ENCODE assay signal across 18 mouse cellular contexts in genomic region chr7:98054461-98054860, GRCm38 (mm10).
A peak's percentile ranks its signal among the peaks of the same experiment; 100 is the strongest.
DNase-seq lines count a peak whose midpoint lies in the region.
"Had no signal": no experiment of that assay in that cellular context is flagged by ENCODE, and none has a peak within 500 bp of the region (broad histone marks: within the 10 kb centered on the region; RNA-seq: fewer than 3 reads in every experiment).

No protein-coding gene starts in this region.

- 0 out of 2 replicates have a peak, but pooled peaks cover 4% of the 10 kb centered on the region for H3K4me1 ChIP-seq in heart, embryonic 10.5 days

- no peak overlapping the region for H3K4me3 ChIP-seq in heart, embryonic 10.5 days

- 82% methylated on average over 9 of the region's 9 CpGs for WGBS in heart, embryonic 10.5 days

- no peaks in the 10 kb centered on the region for H3K36me3 ChIP-seq in heart, embryonic 10.5 days
- H3K36me3 ChIP-seq: G1E had no signal

- no peaks in the 10 kb centered on the region for H3K27me3 ChIP-seq in heart, embryonic 10.5 days (ENCODE audit: insufficient read depth, poor library complexity, severe bottlenecking)
- H3K27me3 ChIP-seq: CH12.LX had no signal

- H3K27ac ChIP-seq in heart, embryonic 10.5 days, result no peak overlapping the region

- peak; percentile 74 for DNase-seq in heart, adult 11 months
- no peak for DNase-seq in heart, adult 9 months (ENCODE audit: low spot score in 2 of 2)
- DNase-seq in heart, embryonic 10.5 days (ENCODE audit: low spot score), result peak; percentile 73
- no peak for DNase-seq in heart, postnatal 14 days
- peak; percentile 1 for DNase-seq in right cerebral cortex, postnatal 25 days
- DNase-seq in right cerebral cortex, adult 2 months (ENCODE audit: low spot score in 2 of 2), result no peak
- DNase-seq: adrenal gland, adult 2 months; adrenal gland, adult 8-10 months; adrenal gland, postnatal 10 days; adrenal gland, postnatal 14 days; adrenal gland, postnatal 25 days; adrenal gland, postnatal 36 days; B cell, adult 2 months; cerebellum, adult 11 months; cerebellum, adult 11-12 months; cerebellum, adult 18-20 months had no signal

- intact Hi-C loops in heart, postnatal 14 days (cut with DNase I), result no loop called here

- no peaks in the 10 kb centered on the region for H3K9me3 ChIP-seq in heart, embryonic 10.5 days
- H3K9me3 ChIP-seq: G1E had no signal

Comparison
In these comparisons a context has a peak if more than half of its experiments do, and no peak if none do; other contexts are left out.
1. DNase-seq: peak in heart, adult 11 months (single experiment), heart, embryonic 10.5 days (single experiment) and right cerebral cortex, postnatal 25 days (single experiment); none in heart, adult 9 months (0 of 2), heart, postnatal 14 days (0 of 2) and right cerebral cortex, adult 2 months (0 of 2).